8 mouse cellular contexts compared by ENCODE assay signal in the genomic region with DNA sequence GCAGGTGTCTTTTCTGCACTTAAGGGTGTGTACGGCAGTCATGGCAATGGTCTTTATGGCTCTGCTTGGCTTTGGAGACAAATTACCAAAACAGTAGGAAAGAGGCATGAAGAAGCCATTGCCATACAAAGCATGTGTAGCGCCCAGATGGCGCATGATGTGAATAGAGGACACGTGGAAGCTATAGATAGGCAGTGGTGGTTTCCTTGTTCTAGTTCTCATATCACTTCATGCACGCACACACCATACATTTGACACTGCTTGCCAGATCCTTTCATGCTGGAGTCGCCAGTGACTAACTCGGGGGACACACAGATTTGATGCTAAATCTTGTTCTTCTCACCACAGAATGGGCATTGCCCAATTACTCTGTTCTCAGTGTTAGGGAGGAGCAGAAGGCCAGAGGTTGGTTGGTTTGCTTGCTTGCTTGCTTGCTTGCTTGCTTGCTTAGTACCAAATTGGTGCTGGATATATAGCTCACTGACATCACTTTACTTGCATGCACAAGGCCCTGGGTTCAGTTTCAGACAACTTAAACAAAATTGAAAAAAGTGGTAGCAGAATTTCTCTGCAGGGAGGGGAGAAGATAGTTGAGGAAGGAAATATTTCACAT. TPM values are rescaled to one million over a fixed set of nuclear protein-coding genes. Genes with fewer than 3 reads are reported as not detected.
A peak's percentile ranks its signal among the peaks of the same experiment; 100 is the strongest.
DNase-seq lines count a peak whose midpoint lies in the region; ATAC-seq and TF ChIP-seq lines count a peak whose summit lies in the region.

A gene (plus strand): TSS at position 563 of the 613 bp plus-strand sequence.

- no peak for TF ChIP-seq POLR2A in lung, adult 2 months (IDR thresholded peaks at IDR 0.05; ENCODE audit: borderline replicate concordance, extremely low read depth, low read depth, low read length)
- no peak for TF ChIP-seq POLR2A in small intestine, adult 2 months (IDR thresholded peaks at IDR 0.05; ENCODE audit: low read depth, low read length)

- H3K4me3 ChIP-seq in lung, embryonic 14.5 days (ENCODE audit: low read depth, low read length), result peak within 1 kb of the TSS; percentile 63
- no peak within 1 kb of the TSS for H3K4me3 ChIP-seq in lung, adult 2 months (replicated peaks; ENCODE audit: extremely low read depth, low read depth, low read length)
- peak within 1 kb of the TSS; percentile 65; the same call in 1 of the 2 replicates for H3K4me3 ChIP-seq in forebrain, embryonic 11.5 days (ENCODE audit: low read depth, low read length)
- H3K4me3 ChIP-seq in small intestine, adult 2 months (ENCODE audit: low read depth, low read length), result peak within 1 kb of the TSS; percentile 83; the same call in 1 of the 2 replicates

- TF ChIP-seq CTCF in lung, embryonic 14.5 days (IDR thresholded peaks at IDR 0.05; ENCODE audit: low read depth), result no peak
- no peak for TF ChIP-seq CTCF in lung, adult 2 months (IDR thresholded peaks at IDR 0.05; ENCODE audit: insufficient read depth, low read length)
- no peak for TF ChIP-seq CTCF in small intestine, adult 2 months (IDR thresholded peaks at IDR 0.05; ENCODE audit: extremely low read depth, insufficient read length, insufficient replicate concordance, low read depth, low read length)

- DNase-seq in lung, embryonic 14.5 days, result no peak
- no peak for DNase-seq in lung, adult 2 months
- no peak for DNase-seq in forebrain, embryonic 11.5 days (ENCODE audit: low spot score)
- no peak for DNase-seq in left cerebral cortex, postnatal 4 days
- no peak for DNase-seq in spleen, postnatal 14 days (ENCODE audit: low spot score in 2 of 2)
- DNase-seq in urinary bladder, postnatal 36 days (ENCODE audit: low spot score in 2 of 2), result no peak
- DNase-seq in kidney, adult 8-10 months, result no peak

- H3K9ac ChIP-seq in lung, embryonic 14.5 days, result no peak within 1 kb of the TSS
- peak within 1 kb of the TSS; percentile 72 for H3K9ac ChIP-seq in forebrain, embryonic 11.5 days (ENCODE audit: low read length)

- peaks cover 15% of the 10 kb centered on the region for H3K27me3 ChIP-seq in lung, embryonic 14.5 days (ENCODE audit: insufficient read depth, low read length)
- H3K27me3 ChIP-seq in forebrain, embryonic 11.5 days (ENCODE audit: control insufficient read depth, insufficient read depth, low read length), result no peaks in the 10 kb centered on the region
- peaks cover 13% of the 10 kb centered on the region; the same call in 1 of the 2 replicates for H3K27me3 ChIP-seq in small intestine, adult 2 months (ENCODE audit: control insufficient read depth, insufficient read depth, low read length)

- H3K36me3 ChIP-seq in lung, embryonic 14.5 days (ENCODE audit: insufficient read depth), result peaks cover 17% of the 10 kb centered on the region
- H3K36me3 ChIP-seq in forebrain, embryonic 11.5 days (ENCODE audit: control insufficient read depth, insufficient read depth, low read length), result peaks cover 2% of the 10 kb centered on the region; the same call in 1 of the 2 replicates
- H3K36me3 ChIP-seq in small intestine, adult 2 months (ENCODE audit: control insufficient read depth, insufficient read depth, low read length), result peaks cover 3% of the 10 kb centered on the region; the same call in 1 of the 2 replicates

- no peaks in the 10 kb centered on the region for H3K9me3 ChIP-seq in lung, embryonic 14.5 days (ENCODE audit: low read depth, low read length)
- no peaks in the 10 kb centered on the region for H3K9me3 ChIP-seq in forebrain, embryonic 11.5 days (ENCODE audit: control insufficient read depth, low read length)

- H3K4me2 ChIP-seq in lung, embryonic 14.5 days, result peak within 1 kb of the TSS; percentile 100
- peak within 1 kb of the TSS; percentile 100 for H3K4me2 ChIP-seq in forebrain, embryonic 11.5 days (ENCODE audit: low read depth, low read length, severe bottlenecking)

- no peak within 1 kb of the TSS for H3K27ac ChIP-seq in lung, embryonic 14.5 days (ENCODE audit: low read depth)
- no peak within 1 kb of the TSS for H3K27ac ChIP-seq in forebrain, embryonic 11.5 days (ENCODE audit: low read depth, low read length)
- H3K27ac ChIP-seq in small intestine, adult 2 months (ENCODE audit: insufficient read depth, low read depth, low read length), result no peak within 1 kb of the TSS

- peaks cover 4% of the 10 kb centered on the region; the same call in 1 of the 2 replicates for H3K4me1 ChIP-seq in lung, embryonic 14.5 days (ENCODE audit: insufficient read depth)
- H3K4me1 ChIP-seq in lung, adult 2 months (ENCODE audit: control insufficient read depth, insufficient read depth, low read length), result peaks cover 5% of the 10 kb centered on the region
- peaks cover 9% of the 10 kb centered on the region; the same call in 1 of the 2 replicates for H3K4me1 ChIP-seq in forebrain, embryonic 11.5 days (replicated peaks; ENCODE audit: control insufficient read depth, insufficient read depth, low read length)
- peaks cover 7% of the 10 kb centered on the region for H3K4me1 ChIP-seq in small intestine, adult 2 months (ENCODE audit: control insufficient read depth, insufficient read depth, insufficient read length, low read length)

- WGBS in lung, embryonic 14.5 days, result 84% methylated on average over 7 of the region's 7 CpGs
- WGBS in lung, adult 2 months, result 83% methylated on average over 7 of the region's 7 CpGs
- WGBS in forebrain, embryonic 11.5 days, result 87% methylated on average over 7 of the region's 7 CpGs
- 83% methylated on average over 7 of the region's 7 CpGs for WGBS in small intestine, adult 2 months

- ATAC-seq in lung, embryonic 14.5 days (ENCODE audit: insufficient read depth), result no peak
- no peak for ATAC-seq in forebrain, embryonic 11.5 days (replicated peaks; ENCODE audit: low FRiP score)

- intact Hi-C loops in left cerebral cortex, postnatal 4 days (cut with DNase I), result no loop called here

RNA-seq across cellular contexts. Expression of the gene that starts here (rescaled TPM):
- 2.6 and 3.5 TPM in 2 replicates for polyA plus RNA-seq in lung, embryonic 14.5 days (2014; fragmentation: Nextera tagmentation; extraction: Ambion mirVana)
- polyA plus RNA-seq in lung, adult 2 months (2012; rRNA removed), result 0.61 and 0.71 TPM in 2 replicates
- polyA plus RNA-seq in forebrain, embryonic 11.5 days (2014; fragmentation: Nextera tagmentation; extraction: Ambion mirVana), result 10.9 and 11.3 TPM in 2 replicates
- 100 to 1,000 TPM; 420 to 463 TPM for total RNA-seq in left cerebral cortex, postnatal 4 days (2021)
- polyA plus RNA-seq in small intestine, adult 2 months (2012; rRNA removed), result 0.22 and 0.72 TPM in 2 replicates
